Mouse (Mus musculus) myocyte (in vitro differentiated cells): ENCODE measurements around the gene Arrb2.

Source experiments
- E2F4 ChIP-seq: IDR thresholded peaks from one replicate; pipeline ENCODE4 v1.6.1; 2011; ENCODE audit warnings: mild to moderate bottlenecking, control low read depth, moderate library complexity; ENCODE audit not compliant: insufficient read depth
- MAX ChIP-seq: IDR thresholded peaks from one replicate; pipeline ENCODE4 v1.6.1; 2011; ENCODE audit warnings: low read depth, mild to moderate bottlenecking, control low read depth
- MYOD1 ChIP-seq, 3 experiments: IDR thresholded peaks; one replicate each; pipeline ENCODE4 v1.6.1; 2011; ENCODE audit warnings: control low read depth in 2 of 3, low read depth in 2 of 3, mild to moderate bottlenecking in 2 of 3, moderate library complexity in 1 of 3; ENCODE audit not compliant: insufficient read length in 2 of 3, control insufficient read depth in 1 of 3
- MYOG ChIP-seq, 3 experiments: IDR thresholded peaks; one replicate each; pipeline ENCODE4 v1.6.1; 2011; ENCODE audit warnings: control low read depth in 2 of 3, low read depth in 2 of 3, mild to moderate bottlenecking in 2 of 3; ENCODE audit not compliant: insufficient read length in 2 of 3, control insufficient read depth in 1 of 3, insufficient read depth in 1 of 3
- POLR2A ChIP-seq: IDR thresholded peaks from one replicate; pipeline ENCODE4 v1.6.1; 2011; ENCODE audit warnings: low read depth, mild to moderate bottlenecking, control low read depth, moderate library complexity; ENCODE audit not compliant: insufficient read length
- POLR2AphosphoS2 ChIP-seq: IDR thresholded peaks from one replicate; pipeline ENCODE4 v1.6.1; 2011; ENCODE audit warnings: low read depth, control low read depth; ENCODE audit not compliant: insufficient read length
- SRF ChIP-seq: IDR thresholded peaks from one replicate; pipeline ENCODE4 v1.6.1; 2011; ENCODE audit warnings: low read depth; ENCODE audit not compliant: control insufficient read depth, insufficient read length
- TCF3 ChIP-seq: IDR thresholded peaks from one replicate; pipeline ENCODE4 v1.6.1; 2011; ENCODE audit warnings: low read depth, control low read depth; ENCODE audit not compliant: insufficient read length
- USF1 ChIP-seq: IDR thresholded peaks from one replicate; pipeline ENCODE4 v1.6.1; 2011; ENCODE audit warnings: low read depth, mild to moderate bottlenecking, control low read depth, moderate library complexity

DNA sequence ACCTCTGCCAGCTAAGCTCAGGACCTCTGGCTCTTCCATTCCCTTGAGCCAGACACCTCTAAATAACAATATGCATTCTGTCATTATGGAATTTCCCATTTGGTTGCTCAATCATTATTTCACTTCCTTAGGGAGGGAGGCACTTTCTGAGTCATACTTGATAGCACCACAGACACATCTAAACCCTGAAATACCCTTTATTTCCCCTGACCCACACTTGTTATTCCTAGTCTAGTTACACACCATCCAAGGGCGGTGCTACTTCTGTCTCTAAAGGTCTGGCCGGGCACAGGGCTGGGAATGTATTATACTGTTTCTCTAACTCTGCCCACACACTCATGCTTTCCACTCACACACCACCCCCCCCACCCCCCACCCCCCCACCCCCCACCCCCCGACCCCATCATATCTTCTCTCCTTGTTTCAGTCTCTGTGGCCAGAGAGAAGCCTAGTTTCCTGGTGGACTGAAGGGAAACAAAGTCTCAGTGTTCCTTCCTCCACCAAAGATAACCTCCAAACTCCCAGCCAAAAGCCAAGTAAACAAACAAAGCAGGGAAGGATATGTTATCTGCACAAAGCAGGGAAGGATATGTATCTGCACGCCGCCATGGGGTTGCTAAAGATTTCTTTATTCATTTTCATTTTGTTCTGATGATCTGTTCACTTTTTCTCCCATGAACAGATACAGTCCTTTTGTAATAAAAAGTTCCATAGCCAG, 35.6 kb downstream of the Arrb2 start:
- TF ChIP-seq MAX = no peak
- no peak for TF ChIP-seq USF1
- no peak for TF ChIP-seq POLR2A
- no peak for TF ChIP-seq POLR2AphosphoS2
- no peak for TF ChIP-seq MYOD1 (IDR thresholded peaks at IDR 0.05; ENCODE audit: control insufficient read depth in 1 of 3, insufficient read length in 2 of 3, low read depth in 2 of 3)
- TF ChIP-seq MYOG (IDR thresholded peaks at IDR 0.05; ENCODE audit: control insufficient read depth in 1 of 3, insufficient read depth in 1 of 3, insufficient read length in 2 of 3, low read depth in 2 of 3) = no peak
- TF ChIP-seq SRF = no peak
- no peak for TF ChIP-seq TCF3
- no peak for TF ChIP-seq E2F4
